Mouse (Mus musculus): ENCODE measurements around the gene Pde6g. TPM values are rescaled to one million over a fixed set of nuclear protein-coding genes. Genes with fewer than 3 reads are reported as not detected.
"Not testable (repeated sequence)": the region's sequence is repeated elsewhere in the genome, so short reads cannot be mapped to it uniquely, and the experiment has no call there.

The Pde6g gene
- total RNA-seq, 2 experiments from 2014 or later = 0.83 TPM; not detected in 1

GRCm38 (mm10) chr11:120422651-120423568 is 30.4 kb downstream of the Pde6g start:
- no peak for DNase-seq

- no peak for DNase-seq
Observed at GRCm38 (mm10) chr11:120418592-120418991, 34.7 kb downstream of the Pde6g start.

- DNase-seq = no peak
Observed at GRCm38 (mm10) chr11:120417852-120418251, 35.4 kb downstream of the Pde6g start.

GRCm38 (mm10) chr11:120413621-120414020 is 39.7 kb downstream of the Pde6g start:
- DNase-seq = not testable (repeated sequence)

- DNase-seq = no peak
Observed at GRCm38 (mm10) chr11:120406445-120406844, 46.9 kb downstream of the Pde6g start.

GRCm38 (mm10) chr11:120405867-120406266 is 47.4 kb downstream of the Pde6g start:
- no peak for DNase-seq

- DNase-seq = no peak
Observed at GRCm38 (mm10) chr11:120404814-120405213, 48.5 kb downstream of the Pde6g start.

- DNase-seq = no peak
Observed at GRCm38 (mm10) chr11:120399319-120399718, 54.0 kb downstream of the Pde6g start.

Other genes starting within 250 kb of the Pde6g start
- gene Bahcc1, start 220.6 kb downstream of the Pde6g start, total RNA-seq (2021) = 1 to 10 TPM; 3.2 to 4.7 TPM
- 100 to 1,000 TPM; 236 to 249 TPM for gene Actg1, start 105.0 kb downstream of the Pde6g start, total RNA-seq (2021)
- under 1 TPM; 0.29 to 0.31 TPM for gene Fscn2, start 92.0 kb downstream of the Pde6g start, total RNA-seq (2021)
- gene Faap100, start 74.7 kb downstream of the Pde6g start, total RNA-seq (2021) = 10 to 100 TPM; 14.0 to 16.5 TPM
- gene Nploc4, start 15.8 kb downstream of the Pde6g start, total RNA-seq (2021) = 10 to 100 TPM; 67.9 to 72.7 TPM
- 1 to 10 TPM in 1 of 2 experiments, under 1 TPM in 1; 0.54 to 1.1 TPM for gene Tspan10, start 10.9 kb downstream of the Pde6g start, total RNA-seq (2021)
- gene Oxld1, start 4.6 kb upstream of the Pde6g start, total RNA-seq (2021) = 10 to 100 TPM; 23.3 to 25.0 TPM
- gene Ccdc137, start 4.6 kb upstream of the Pde6g start, total RNA-seq (2021) = 1 to 10 TPM; 5.8 to 7.6 TPM
- gene Arl16, start 14.1 kb upstream of the Pde6g start, total RNA-seq (2021) = 1 to 10 TPM; 5.2 to 9.1 TPM
- gene Mrpl12, start 31.1 kb upstream of the Pde6g start, total RNA-seq (2021) = 100 to 1,000 TPM; 156 to 166 TPM
- gene Slc25a10, start 38.3 kb upstream of the Pde6g start, total RNA-seq (2021) = 1 to 10 TPM; 3.2 to 8.7 TPM
- gene Gcgr, start 77.2 kb upstream of the Pde6g start, total RNA-seq (2021) = under 1 TPM in 1 of 2 experiments, not detected in 1; 0.31 TPM
- gene Mcrip1, start 96.2 kb upstream of the Pde6g start, total RNA-seq (2021) = 10 to 100 TPM; 21.4 to 23.7 TPM
- 100 to 1,000 TPM in 1 of 2 experiments, 10 to 100 TPM in 1; 92.3 to 377 TPM for gene Ppp1r27, start 97.6 kb upstream of the Pde6g start, total RNA-seq (2021)
- gene P4hb, start 119.8 kb upstream of the Pde6g start, total RNA-seq (2021) = 100 to 1,000 TPM; 192 to 198 TPM
- gene Arhgdia, start 128.1 kb upstream of the Pde6g start, total RNA-seq (2021) = 10 to 100 TPM; 80.1 to 95.2 TPM
- 10 to 100 TPM; 39.1 to 40.5 TPM for gene Alyref, start 144.9 kb upstream of the Pde6g start, total RNA-seq (2021)
- gene Anapc11, start 144.9 kb upstream of the Pde6g start, total RNA-seq (2021) = 10 to 100 TPM; 50.7 to 51.6 TPM
- gene Npb, start 155.0 kb upstream of the Pde6g start, total RNA-seq (2021) = not detected
- 10 to 100 TPM; 30.7 to 34.7 TPM for gene Pcyt2, start 164.4 kb upstream of the Pde6g start, total RNA-seq (2021)
- gene Sirt7, start 171.7 kb upstream of the Pde6g start, total RNA-seq (2021) = 1 to 10 TPM; 4.3 to 7.2 TPM
- 10 to 100 TPM; 41.8 to 47.1 TPM for gene Mafg, start 180.1 kb upstream of the Pde6g start, total RNA-seq (2021)
- gene Pycr1, start 190.3 kb upstream of the Pde6g start, total RNA-seq (2021) = 1 to 10 TPM; 6.7 to 6.8 TPM
- 100 to 1,000 TPM; 121 to 134 TPM for gene Myadml2, start 194.7 kb upstream of the Pde6g start, total RNA-seq (2021)
- under 1 TPM in 1 of 2 experiments, not detected in 1; 0.18 TPM for gene Notum, start 207.7 kb upstream of the Pde6g start, total RNA-seq (2021)
- gene Aspscr1, start 219.5 kb upstream of the Pde6g start, total RNA-seq (2021) = 10 to 100 TPM; 25.8 to 28.8 TPM